Mouse (Mus musculus) embryonic facial prominence, embryonic 15.5 days (tissue): Measurements from ENCODE around the gene H2-M9. TPM values are rescaled to one million over a fixed set of nuclear protein-coding genes. Genes with fewer than 3 reads are reported as not detected.

Experiments
- ATAC-seq: fragments of 200-750 bp; cut with Nextera tagmentation; 2 replicates; pipeline ENCODE4 v1.8.0; 2017; ENCODE audit warnings: low read depth, moderate TSS enrichment; ENCODE audit not compliant: insufficient number of reproducible peaks, low FRiP score, low TSS enrichment
- H3K27ac ChIP-seq: fragments of 300-500 bp; sonication (generic); replicated peaks from 2 replicates; pipeline ENCODE4 v1.5.1; 2015; ENCODE audit warnings: mild to moderate bottlenecking, inconsistent platforms
- H3K27me3 ChIP-seq: fragments of 300-500 bp; sonication (generic); 2 replicates; pipeline ENCODE4 v1.6.1; 2015; ENCODE audit warnings: inconsistent platforms
- H3K36me3 ChIP-seq: fragments of 300-500 bp; sonication (generic); 2 replicates; pipeline ENCODE4 v1.6.1; 2015; ENCODE audit warnings: mild to moderate bottlenecking, inconsistent platforms
- H3K4me1 ChIP-seq: fragments of 300-500 bp; sonication (generic); 2 replicates; pipeline ENCODE4 v1.6.1; 2015; ENCODE audit warnings: inconsistent platforms
- H3K4me2 ChIP-seq: fragments of 300-500 bp; sonication (generic); replicated peaks from 2 replicates; pipeline ENCODE4 v1.6.1; 2015; ENCODE audit warnings: mild to moderate bottlenecking, inconsistent platforms
- H3K4me3 ChIP-seq: fragments of 300-500 bp; sonication (generic); replicated peaks from 2 replicates; pipeline ENCODE4 v1.5.1; 2015; ENCODE audit warnings: mild to moderate bottlenecking, inconsistent platforms
- H3K9ac ChIP-seq: fragments of 300-500 bp; sonication (generic); 2 replicates; pipeline ENCODE4 v1.6.1; 2015; ENCODE audit warnings: inconsistent platforms
- H3K9me3 ChIP-seq: fragments of 300-500 bp; sonication (generic); replicated peaks from 2 replicates; pipeline ENCODE4 v1.6.1; 2016; ENCODE audit warnings: inconsistent platforms
- WGBS: fragments of 180-500 bp; shearing (Covaris S2); methylation state at CpG from one replicate; pipeline ENCODE4 v1.1.7; 2015; 5-methylcytosine and 5-hydroxymethylcytosine counted together
- polyA plus RNA-seq: library from polyadenylated mRNA; unstranded; fragments of >200 nt; fragmentation: Nextera tagmentation; extraction: Ambion mirVana; gene quantifications from 2 replicates; pipeline ENCODE4 v1.2.1, GENCODE M21; 2015

H2-M9 gene
- polyA plus RNA-seq = not detected in 2 replicates

- WGBS = 83% methylated on average over 3 of the region's 3 CpGs
- H3K9ac ChIP-seq = no peak within 1 kb of the TSS
- no peaks in the 10 kb centered on the region for H3K9me3 ChIP-seq
- no peaks in the 10 kb centered on the region for H3K36me3 ChIP-seq
- no peak for ATAC-seq
- no peak within 1 kb of the TSS for H3K4me3 ChIP-seq
- no peak within 1 kb of the TSS for H3K4me2 ChIP-seq
- H3K4me1 ChIP-seq = no peaks in the 10 kb centered on the region
- H3K27ac ChIP-seq = no peak within 1 kb of the TSS
- no peaks in the 10 kb centered on the region for H3K27me3 ChIP-seq
Measured at GRCm38 (mm10) chr17:36642566-36642965, at the start of gene H2-M9. TSS of gene H2-M9 (minus strand) at chr17:36642666.

DNA sequence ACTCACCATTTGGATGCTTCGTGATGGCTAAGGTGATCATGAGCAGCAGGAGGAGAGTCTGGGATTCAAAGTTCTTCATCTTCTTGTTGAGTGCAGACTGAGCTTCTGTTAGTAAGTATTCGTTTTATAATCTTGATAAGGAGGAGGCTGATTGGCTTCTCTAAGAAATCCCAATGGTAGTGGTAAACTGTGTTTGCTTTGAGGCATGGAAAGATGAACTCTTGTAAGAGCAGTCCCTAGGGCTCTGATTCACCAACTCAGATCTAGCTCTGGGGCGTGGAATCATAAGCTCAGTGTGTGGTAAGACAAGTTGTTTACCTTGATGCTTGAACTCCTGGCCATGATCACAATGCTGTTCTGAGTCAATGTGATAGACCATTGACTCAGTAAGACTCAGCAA lies 29.7 kb upstream of the H2-M9 start, which contains the start of gene H2-M1:
Gene H2-M1, minus strand, starts transcription at position 101 of the 400 bp plus-strand sequence.
- no peaks in the 10 kb centered on the region for H3K36me3 ChIP-seq
- H3K9ac ChIP-seq = no peak within 1 kb of the TSS
- no peak within 1 kb of the TSS for H3K27ac ChIP-seq
- no peak within 1 kb of the TSS for H3K4me3 ChIP-seq
- H3K4me2 ChIP-seq = no peak within 1 kb of the TSS
- no peaks in the 10 kb centered on the region for H3K9me3 ChIP-seq
- no peaks in the 10 kb centered on the region for H3K27me3 ChIP-seq
- H3K4me1 ChIP-seq = no peaks in the 10 kb centered on the region
- WGBS = 71% methylated on average over 3 of the region's 3 CpGs
- no peak for ATAC-seq

Other genes starting within 250 kb of the H2-M9 start
- not detected in 2 replicates for gene H2-M10.4, start 180.3 kb downstream of the H2-M9 start, polyA plus RNA-seq
- gene H2-M11, start 95.6 kb downstream of the H2-M9 start, polyA plus RNA-seq = not detected in 2 replicates
- not detected in 2 replicates for gene H2-M1, start 29.6 kb upstream of the H2-M9 start, polyA plus RNA-seq
- gene H2-M10.5, start 130.2 kb upstream of the H2-M9 start, polyA plus RNA-seq = not detected in 2 replicates
- gene H2-M10.6, start 169.5 kb upstream of the H2-M9 start, polyA plus RNA-seq = not detected in 2 replicates
- gene Trim26, start 194.5 kb upstream of the H2-M9 start, polyA plus RNA-seq = 43.3 and 45.3 TPM in 2 replicates
- 0.15 and 0.17 TPM in 2 replicates for gene Trim15, start 224.5 kb upstream of the H2-M9 start, polyA plus RNA-seq
- 1.7 and 2.3 TPM in 2 replicates for gene Trim10, start 226.9 kb upstream of the H2-M9 start, polyA plus RNA-seq
- gene Trim40, start 247.5 kb upstream of the H2-M9 start, polyA plus RNA-seq = not detected in 2 replicates